Mouse (Mus musculus): ENCODE results near the gene Gm16181. TPM values are rescaled to one million over a fixed set of nuclear protein-coding genes. Genes with fewer than 3 reads are reported as not detected.

Gm16181 gene
- total RNA-seq, 2 experiments from 2014 or later, result 0.82 TPM; not detected in 1

GRCm38 (mm10) chr17:35261651-35262050, 41.0 kb downstream of the Gm16181 start:
- ATAC-seq (replicated peaks; ENCODE audit: poor library complexity, severe bottlenecking), result no peak

- ATAC-seq (replicated peaks; ENCODE audit: poor library complexity, severe bottlenecking), result peak; percentile 87
These were observed 42.3 kb downstream of the Gm16181 start, which contains the start of gene H2-D1 for GRCm38 (mm10) chr17:35262664-35263522. Gene H2-D1 (plus strand): TSS chr17:35262730.

- ATAC-seq (replicated peaks; ENCODE audit: poor library complexity, severe bottlenecking), result no peak
These were observed 42.9 kb downstream of the Gm16181 start for GRCm38 (mm10) chr17:35263523-35263883.

GRCm38 (mm10) chr17:35267399-35268086, 46.9 kb downstream of the Gm16181 start:
- ATAC-seq (replicated peaks; ENCODE audit: poor library complexity, severe bottlenecking), result no peak

- peak; percentile 67 for ATAC-seq (replicated peaks; ENCODE audit: poor library complexity, severe bottlenecking)
These were observed 49.2 kb downstream of the Gm16181 start for GRCm38 (mm10) chr17:35269653-35270347.

GRCm38 (mm10) chr17:35272249-35272648, 51.6 kb downstream of the Gm16181 start:
- ATAC-seq (replicated peaks; ENCODE audit: poor library complexity, severe bottlenecking), result no peak

Other genes with a start within 250 kb of the Gm16181 start
Only the 30 nearest of the 38 such genes appear.
- gene Sapcd1, start 192.8 kb upstream of the Gm16181 start, total RNA-seq (2014; fragmentation: Nextera tagmentation), result 2.5 TPM in 1 of 2 replicates, not detected in the other
- 0.90 TPM in 1 of 2 replicates, not detected in the other for gene Sapcd1, start 192.8 kb upstream of the Gm16181 start, total RNA-seq (2017)
- gene Msh5, start 174.1 kb upstream of the Gm16181 start, total RNA-seq (2014; fragmentation: Nextera tagmentation), result 0.19 and 6.8 TPM in 2 replicates
- gene Msh5, start 174.1 kb upstream of the Gm16181 start, total RNA-seq (2017), result 0.62 and 3.6 TPM in 2 replicates
- 231 and 245 TPM in 2 replicates for gene Clic1, start 170.9 kb upstream of the Gm16181 start, total RNA-seq (2014; fragmentation: Nextera tagmentation)
- gene Clic1, start 170.9 kb upstream of the Gm16181 start, total RNA-seq (2017), result 268 and 347 TPM in 2 replicates
- gene Ddah2, start 161.8 kb upstream of the Gm16181 start, total RNA-seq (2014; fragmentation: Nextera tagmentation), result 3.4 TPM in 1 of 2 replicates, not detected in the other
- 0.57 and 3.7 TPM in 2 replicates for gene Ddah2, start 161.8 kb upstream of the Gm16181 start, total RNA-seq (2017)
- not detected in 2 replicates for gene Ly6g6c, start 155.4 kb upstream of the Gm16181 start, total RNA-seq (2014; fragmentation: Nextera tagmentation)
- not detected in 2 replicates for gene Ly6g6c, start 155.4 kb upstream of the Gm16181 start, total RNA-seq (2017)
- not detected in 2 replicates for gene Mpig6b, start 154.7 kb upstream of the Gm16181 start, total RNA-seq (2014; fragmentation: Nextera tagmentation)
- gene Mpig6b, start 154.7 kb upstream of the Gm16181 start, total RNA-seq (2017), result not detected in 2 replicates
- not detected in 2 replicates for gene Ly6g6e, start 143.9 kb upstream of the Gm16181 start, total RNA-seq (2014; fragmentation: Nextera tagmentation)
- not detected in 2 replicates for gene Ly6g6e, start 143.9 kb upstream of the Gm16181 start, total RNA-seq (2017)
- not detected in 2 replicates for gene Ly6g6d, start 142.8 kb upstream of the Gm16181 start, total RNA-seq (2014; fragmentation: Nextera tagmentation)
- gene Ly6g6d, start 142.8 kb upstream of the Gm16181 start, total RNA-seq (2017), result not detected in 2 replicates
- gene Ly6g6f, start 135.2 kb upstream of the Gm16181 start, total RNA-seq (2014; fragmentation: Nextera tagmentation), result not detected in 2 replicates
- not detected in 2 replicates for gene Ly6g6f, start 135.2 kb upstream of the Gm16181 start, total RNA-seq (2017)
- 26.7 and 33.3 TPM in 2 replicates for gene Abhd16a, start 131.6 kb upstream of the Gm16181 start, total RNA-seq (2014; fragmentation: Nextera tagmentation)
- 27.7 and 35.0 TPM in 2 replicates for gene Abhd16a, start 131.6 kb upstream of the Gm16181 start, total RNA-seq (2017)
- gene Ly6g5c, start 112.6 kb upstream of the Gm16181 start, total RNA-seq (2014; fragmentation: Nextera tagmentation), result not detected in 2 replicates
- gene Ly6g5c, start 112.6 kb upstream of the Gm16181 start, total RNA-seq (2017), result not detected in 2 replicates
- gene Ly6g5b, start 105.4 kb upstream of the Gm16181 start, total RNA-seq (2014; fragmentation: Nextera tagmentation), result 1.6 TPM in 1 of 2 replicates, not detected in the other
- gene Ly6g5b, start 105.4 kb upstream of the Gm16181 start, total RNA-seq (2017), result 0.56 TPM in 1 of 2 replicates, not detected in the other
- gene Gpank1, start 99.4 kb upstream of the Gm16181 start, total RNA-seq (2014; fragmentation: Nextera tagmentation), result 21.2 and 25.4 TPM in 2 replicates
- gene Gpank1, start 99.4 kb upstream of the Gm16181 start, total RNA-seq (2017), result 24.0 and 26.9 TPM in 2 replicates
- 289 and 384 TPM in 2 replicates for gene Csnk2b, start 98.8 kb upstream of the Gm16181 start, total RNA-seq (2014; fragmentation: Nextera tagmentation)
- gene Csnk2b, start 98.8 kb upstream of the Gm16181 start, total RNA-seq (2017), result 277 and 317 TPM in 2 replicates
- gene D17H6S53E, start 94.5 kb upstream of the Gm16181 start, total RNA-seq (2014; fragmentation: Nextera tagmentation), result 16.3 and 18.4 TPM in 2 replicates
- 7.9 and 10.7 TPM in 2 replicates for gene D17H6S53E, start 94.5 kb upstream of the Gm16181 start, total RNA-seq (2017)
- gene Apom, start 88.8 kb upstream of the Gm16181 start, total RNA-seq (2014; fragmentation: Nextera tagmentation), result not detected in 2 replicates
- 1.2 TPM in 1 of 2 replicates, not detected in the other for gene Apom, start 88.8 kb upstream of the Gm16181 start, total RNA-seq (2017)
- gene Bag6, start 85.7 kb upstream of the Gm16181 start, total RNA-seq (2014; fragmentation: Nextera tagmentation), result 93.9 and 111 TPM in 2 replicates
- gene Bag6, start 85.7 kb upstream of the Gm16181 start, total RNA-seq (2017), result 68.8 and 74.0 TPM in 2 replicates
- gene Prrc2a, start 55.9 kb upstream of the Gm16181 start, total RNA-seq (2014; fragmentation: Nextera tagmentation), result 254 and 306 TPM in 2 replicates
- gene Prrc2a, start 55.9 kb upstream of the Gm16181 start, total RNA-seq (2017), result 43.2 and 67.9 TPM in 2 replicates
- 15.1 and 20.8 TPM in 2 replicates for gene Aif1, start 44.8 kb upstream of the Gm16181 start, total RNA-seq (2014; fragmentation: Nextera tagmentation)
- gene Aif1, start 44.8 kb upstream of the Gm16181 start, total RNA-seq (2017), result 7.8 and 14.3 TPM in 2 replicates
- 78.7 and 89.0 TPM in 2 replicates for gene Lst1, start 32.4 kb upstream of the Gm16181 start, total RNA-seq (2014; fragmentation: Nextera tagmentation)
- gene Lst1, start 32.4 kb upstream of the Gm16181 start, total RNA-seq (2017), result 55.5 and 115 TPM in 2 replicates
- 1.6 TPM in 1 of 2 replicates, not detected in the other for gene Ltb, start 26.4 kb upstream of the Gm16181 start, total RNA-seq (2014; fragmentation: Nextera tagmentation)
- 0.41 and 0.99 TPM in 2 replicates for gene Ltb, start 26.4 kb upstream of the Gm16181 start, total RNA-seq (2017)
- gene Tnf, start 18.8 kb upstream of the Gm16181 start, total RNA-seq (2014; fragmentation: Nextera tagmentation), result 5.9 and 12.2 TPM in 2 replicates
- 13.1 and 15.2 TPM in 2 replicates for gene Tnf, start 18.8 kb upstream of the Gm16181 start, total RNA-seq (2017)
- gene Lta, start 15.5 kb upstream of the Gm16181 start, total RNA-seq (2014; fragmentation: Nextera tagmentation), result not detected in 2 replicates
- not detected in 2 replicates for gene Lta, start 15.5 kb upstream of the Gm16181 start, total RNA-seq (2017)
- 10.0 and 11.7 TPM in 2 replicates for gene Atp6v1g2, start 12.8 kb downstream of the Gm16181 start, total RNA-seq (2014; fragmentation: Nextera tagmentation)
- gene Atp6v1g2, start 12.8 kb downstream of the Gm16181 start, total RNA-seq (2017), result 2.0 and 3.9 TPM in 2 replicates
- gene Nfkbil1, start 15.0 kb downstream of the Gm16181 start, total RNA-seq (2014; fragmentation: Nextera tagmentation), result 4.5 and 5.2 TPM in 2 replicates
- 5.3 and 5.9 TPM in 2 replicates for gene Nfkbil1, start 15.0 kb downstream of the Gm16181 start, total RNA-seq (2017)
- 411 and 417 TPM in 2 replicates for gene Ddx39b, start 20.9 kb downstream of the Gm16181 start, total RNA-seq (2014; fragmentation: Nextera tagmentation)
- 175 and 187 TPM in 2 replicates for gene Ddx39b, start 20.9 kb downstream of the Gm16181 start, total RNA-seq (2017)
- gene H2-D1, start 41.9 kb downstream of the Gm16181 start, total RNA-seq (2014; fragmentation: Nextera tagmentation), result 275 and 369 TPM in 2 replicates
- gene H2-D1, start 41.9 kb downstream of the Gm16181 start, total RNA-seq (2017), result 399 and 416 TPM in 2 replicates
- not detected in 2 replicates for gene H2-Q1, start 99.6 kb downstream of the Gm16181 start, total RNA-seq (2014; fragmentation: Nextera tagmentation)
- not detected in 2 replicates for gene H2-Q1, start 99.6 kb downstream of the Gm16181 start, total RNA-seq (2017)
- gene H2-Q2, start 121.4 kb downstream of the Gm16181 start, total RNA-seq (2014; fragmentation: Nextera tagmentation), result 0.45 TPM in 1 of 2 replicates, not detected in the other
- not detected in 2 replicates for gene H2-Q2, start 121.4 kb downstream of the Gm16181 start, total RNA-seq (2017)
- gene H2-Q4, start 158.8 kb downstream of the Gm16181 start, total RNA-seq (2014; fragmentation: Nextera tagmentation), result 8.3 and 15.5 TPM in 2 replicates
- 19.5 and 23.4 TPM in 2 replicates for gene H2-Q4, start 158.8 kb downstream of the Gm16181 start, total RNA-seq (2017)